Mouse (Mus musculus): ENCODE results near the gene 2610301B20Rik. TPM values are rescaled to one million over a fixed set of nuclear protein-coding genes. Genes with fewer than 3 reads are reported as not detected.

Gene 2610301B20Rik
- polyA plus RNA-seq (2014; fragmentation: Nextera tagmentation; extraction: Ambion mirVana) = 51.9 and 55.7 TPM in 2 replicates

DNA sequence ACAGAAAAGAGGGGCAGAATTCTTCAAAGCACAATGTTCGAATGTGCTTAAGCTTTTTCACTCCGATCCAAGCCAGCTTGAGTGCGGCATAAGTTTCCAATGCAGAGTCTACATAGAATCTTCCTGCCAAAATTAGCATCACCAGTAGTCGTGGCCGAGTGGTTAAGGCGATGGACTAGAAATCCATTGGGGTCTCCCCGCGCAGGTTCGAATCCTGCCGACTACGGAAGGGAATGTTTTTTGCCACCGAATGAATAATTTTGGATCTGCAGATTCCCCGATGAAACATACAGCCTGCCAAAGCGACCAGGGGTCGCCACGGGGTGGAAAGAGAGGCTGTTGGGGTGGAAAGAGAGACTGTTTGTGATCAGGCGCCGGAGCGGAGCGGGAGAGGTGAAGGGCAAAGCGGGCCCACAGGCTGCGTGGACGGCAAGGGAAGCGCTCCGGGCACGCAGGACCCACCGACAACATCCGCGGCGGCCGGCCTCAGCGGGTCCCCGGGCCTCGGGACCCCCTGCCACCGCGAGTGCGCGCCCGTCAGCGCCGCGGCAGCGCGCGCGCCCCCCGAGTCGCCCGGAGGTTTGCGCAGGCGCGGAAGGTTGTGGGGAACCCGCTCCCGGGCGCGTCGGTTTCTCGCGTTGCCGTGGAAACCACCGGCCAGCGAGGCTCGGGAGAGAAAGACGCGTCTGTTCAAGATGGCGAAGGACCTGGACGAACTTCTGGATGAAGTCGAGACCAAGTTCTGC is at the start of gene 2610301B20Rik:
Gene 2610301B20Rik (plus strand): TSS at position 579 of the 746 bp plus-strand sequence.
- Histone ChIP-seq H3K4me3 (ENCODE audit: low read depth, low read length) (peak within 1 kb of the TSS; percentile 90), H3K9me3 (replicated peaks; ENCODE audit: control insufficient read depth, low read length) (no peaks in the 10 kb centered on the region), H3K36me3 (ENCODE audit: control insufficient read depth, insufficient read depth, low read length) (0 out of 2 replicates have a peak, but pooled peaks cover 2% of the 10 kb centered on the region), H3K4me1 (ENCODE audit: control insufficient read depth, insufficient read depth, low read length) (peaks cover 5% of the 10 kb centered on the region; the same call in 1 of the 2 replicates), H3K27ac (ENCODE audit: low read depth, low read length) (peak within 1 kb of the TSS; percentile 99), H3K27me3 (replicated peaks; ENCODE audit: control insufficient read depth, insufficient read depth, low read length) (no peaks in the 10 kb centered on the region), H3K4me2 (ENCODE audit: low read length) (peak within 1 kb of the TSS; percentile 59), H3K9ac (ENCODE audit: low read length) (peak within 1 kb of the TSS; percentile 89)
- under 1% methylated on average over 62 of the region's 68 CpGs for whole genome bisulfite sequencing
- DNase-seq (ENCODE audit: low spot score) (peak; percentile 97), ATAC-seq (peak; percentile 90)

DNA sequence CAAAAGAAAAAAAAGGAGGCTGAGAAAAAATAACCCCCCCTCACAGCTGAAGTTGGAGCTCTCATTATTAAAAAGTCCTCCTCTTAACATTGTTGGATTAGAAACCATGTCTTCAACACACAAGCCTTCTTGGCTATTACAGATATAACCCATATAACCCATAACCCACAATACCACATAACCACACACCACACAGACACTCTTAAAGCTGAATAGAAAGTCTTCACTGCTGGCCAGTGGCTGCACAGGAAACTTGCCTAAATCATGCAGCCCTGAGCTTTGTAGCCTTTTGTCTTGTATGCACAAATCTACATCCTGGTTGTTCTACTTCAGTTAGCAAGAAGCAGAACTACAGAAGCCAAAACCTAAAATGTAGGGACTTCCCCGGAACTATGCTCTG is 41.0 kb upstream of the 2610301B20Rik start:
- Histone ChIP-seq H3K4me3 (ENCODE audit: low read depth, low read length) (no peak overlapping the region), H3K4me2 (ENCODE audit: low read length) (no peak overlapping the region), H3K27me3 (replicated peaks; ENCODE audit: control insufficient read depth, insufficient read depth, low read length) (no peaks in the 10 kb centered on the region), H3K36me3 (ENCODE audit: control insufficient read depth, insufficient read depth, low read length) (no peaks in the 10 kb centered on the region), H3K4me1 (ENCODE audit: control insufficient read depth, insufficient read depth, low read length) (no peaks in the 10 kb centered on the region), H3K27ac (ENCODE audit: low read depth, low read length) (no peak overlapping the region), H3K9me3 (replicated peaks; ENCODE audit: control insufficient read depth, low read length) (no peaks in the 10 kb centered on the region), H3K9ac (ENCODE audit: low read length) (no peak overlapping the region)
- DNase-seq (ENCODE audit: low spot score) (no peak), ATAC-seq (no peak)
- 86% methylated on average over 1 of the region's 1 CpGs for WGBS

GRCm38 (mm10) chr4:10835252-10836051 is 38.8 kb upstream of the 2610301B20Rik start:
- peak; percentile 54 for DNase-seq (ENCODE audit: low spot score)
- H3K4me3 ChIP-seq (ENCODE audit: low read depth, low read length) = no peak overlapping the region
- no peak for ATAC-seq
- 69% methylated on average over 6 of the region's 6 CpGs for WGBS
- no peaks in the 10 kb centered on the region for H3K27me3 ChIP-seq (replicated peaks; ENCODE audit: control insufficient read depth, insufficient read depth, low read length)
- no peak overlapping the region for H3K9ac ChIP-seq (ENCODE audit: low read length)
- no peaks in the 10 kb centered on the region for H3K36me3 ChIP-seq (ENCODE audit: control insufficient read depth, insufficient read depth, low read length)
- H3K9me3 ChIP-seq (replicated peaks; ENCODE audit: control insufficient read depth, low read length) = no peaks in the 10 kb centered on the region
- no peak overlapping the region for H3K27ac ChIP-seq (ENCODE audit: low read depth, low read length)
- no peak overlapping the region for H3K4me2 ChIP-seq (ENCODE audit: low read length)
- no peaks in the 10 kb centered on the region for H3K4me1 ChIP-seq (ENCODE audit: control insufficient read depth, insufficient read depth, low read length)

DNA sequence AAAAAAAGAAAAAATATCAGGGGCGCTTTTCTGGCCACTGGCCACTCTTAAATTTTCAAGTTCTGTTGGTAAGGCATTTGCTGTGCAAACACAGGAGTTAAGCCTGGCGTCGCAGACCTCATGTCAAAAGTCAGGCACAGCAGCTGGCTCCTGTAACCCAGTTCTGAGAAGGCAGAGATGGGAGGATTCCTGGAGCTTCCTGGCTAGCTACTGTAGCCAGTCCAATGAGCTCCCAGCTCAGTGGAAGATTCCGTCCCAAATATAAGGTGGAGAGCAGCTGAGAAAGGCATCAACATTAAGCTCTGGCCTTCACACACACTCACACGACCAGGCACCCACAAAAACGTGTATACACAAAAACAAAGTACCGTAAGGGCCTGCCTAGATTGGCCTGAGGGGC is 28.4 kb upstream of the 2610301B20Rik start:
- Histone ChIP-seq H3K4me1 (ENCODE audit: control insufficient read depth, insufficient read depth, low read length) (no peaks in the 10 kb centered on the region), H3K27ac (ENCODE audit: low read depth, low read length) (no peak overlapping the region), H3K4me2 (ENCODE audit: low read length) (no peak overlapping the region), H3K9ac (ENCODE audit: low read length) (no peak overlapping the region), H3K36me3 (ENCODE audit: control insufficient read depth, insufficient read depth, low read length) (no peaks in the 10 kb centered on the region), H3K27me3 (replicated peaks; ENCODE audit: control insufficient read depth, insufficient read depth, low read length) (no peaks in the 10 kb centered on the region), H3K9me3 (replicated peaks; ENCODE audit: control insufficient read depth, low read length) (no peaks in the 10 kb centered on the region), H3K4me3 (ENCODE audit: low read depth, low read length) (no peak overlapping the region)
- no peak for ATAC-seq
- WGBS = 85% methylated on average over 7 of the region's 7 CpGs
- DNase-seq (ENCODE audit: low spot score) = no peak

GRCm38 (mm10) chr4:10849812-10850211 is 24.5 kb upstream of the 2610301B20Rik start:
- Histone ChIP-seq H3K27ac (ENCODE audit: low read depth, low read length) (no peak overlapping the region), H3K9ac (ENCODE audit: low read length) (no peak overlapping the region), H3K4me1 (ENCODE audit: control insufficient read depth, insufficient read depth, low read length) (no peaks in the 10 kb centered on the region), H3K27me3 (replicated peaks; ENCODE audit: control insufficient read depth, insufficient read depth, low read length) (no peaks in the 10 kb centered on the region), H3K36me3 (ENCODE audit: control insufficient read depth, insufficient read depth, low read length) (no peaks in the 10 kb centered on the region), H3K4me2 (ENCODE audit: low read length) (no peak overlapping the region), H3K4me3 (ENCODE audit: low read depth, low read length) (no peak overlapping the region), H3K9me3 (replicated peaks; ENCODE audit: control insufficient read depth, low read length) (no peaks in the 10 kb centered on the region)
- ATAC-seq = no peak
- WGBS = 24% methylated on average over 7 of the region's 7 CpGs
- DNase-seq (ENCODE audit: low spot score) = no peak

DNA sequence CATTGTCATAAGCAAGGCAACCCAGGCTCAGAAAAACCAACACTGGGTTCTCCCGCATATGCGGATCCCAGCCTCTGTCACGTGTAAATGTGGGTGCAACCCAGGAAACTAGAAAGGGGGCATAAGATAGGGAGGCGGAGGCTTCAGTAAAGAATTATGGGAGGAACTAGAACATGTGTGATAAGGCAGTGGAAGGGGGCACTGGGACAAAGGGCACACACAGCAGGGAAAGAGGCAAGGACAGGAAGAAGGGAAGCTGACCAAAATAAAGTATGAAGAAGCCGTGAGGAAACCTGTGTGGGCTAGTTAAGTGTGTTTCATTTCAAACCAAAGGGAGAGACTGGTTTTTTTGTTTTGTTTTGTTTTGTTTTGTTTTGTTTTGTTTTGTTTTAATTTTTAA is 23.3 kb upstream of the 2610301B20Rik start:
- no peak for ATAC-seq
- WGBS = 88% methylated on average over 5 of the region's 5 CpGs
- no peak overlapping the region for H3K9ac ChIP-seq (ENCODE audit: low read length)
- no peaks in the 10 kb centered on the region for H3K4me1 ChIP-seq (ENCODE audit: control insufficient read depth, insufficient read depth, low read length)
- no peaks in the 10 kb centered on the region for H3K27me3 ChIP-seq (replicated peaks; ENCODE audit: control insufficient read depth, insufficient read depth, low read length)
- no peaks in the 10 kb centered on the region for H3K36me3 ChIP-seq (ENCODE audit: control insufficient read depth, insufficient read depth, low read length)
- DNase-seq (ENCODE audit: low spot score) = no peak
- H3K4me3 ChIP-seq (ENCODE audit: low read depth, low read length) = no peak overlapping the region
- H3K9me3 ChIP-seq (replicated peaks; ENCODE audit: control insufficient read depth, low read length) = no peaks in the 10 kb centered on the region
- no peak overlapping the region for H3K27ac ChIP-seq (ENCODE audit: low read depth, low read length)
- no peak overlapping the region for H3K4me2 ChIP-seq (ENCODE audit: low read length)

- Histone ChIP-seq H3K4me1 (ENCODE audit: control insufficient read depth, insufficient read depth, low read length) (no peaks in the 10 kb centered on the region), H3K9ac (ENCODE audit: low read length) (no peak overlapping the region), H3K36me3 (ENCODE audit: control insufficient read depth, insufficient read depth, low read length) (no peaks in the 10 kb centered on the region), H3K27me3 (replicated peaks; ENCODE audit: control insufficient read depth, insufficient read depth, low read length) (no peaks in the 10 kb centered on the region), H3K4me2 (ENCODE audit: low read length) (no peak overlapping the region), H3K9me3 (replicated peaks; ENCODE audit: control insufficient read depth, low read length) (no peaks in the 10 kb centered on the region), H3K4me3 (ENCODE audit: low read depth, low read length) (no peak overlapping the region), H3K27ac (ENCODE audit: low read depth, low read length) (no peak overlapping the region)
- no peak for DNase-seq (ENCODE audit: low spot score)
- no peak; the same call in 1 of the 2 replicates for ATAC-seq
Observed at GRCm38 (mm10) chr4:10859174-10859573, 15.1 kb upstream of the 2610301B20Rik start.

- Histone ChIP-seq H3K9ac (ENCODE audit: low read length) (no peak overlapping the region), H3K4me3 (ENCODE audit: low read depth, low read length) (peak overlapping the region; percentile 1; the same call in 1 of the 2 replicates), H3K36me3 (ENCODE audit: control insufficient read depth, insufficient read depth, low read length) (no peaks in the 10 kb centered on the region), H3K4me2 (ENCODE audit: low read length) (0 out of 2 replicates have a peak overlapping the region, but pooled peaks have one; percentile 6), H3K27me3 (replicated peaks; ENCODE audit: control insufficient read depth, insufficient read depth, low read length) (no peaks in the 10 kb centered on the region), H3K9me3 (replicated peaks; ENCODE audit: control insufficient read depth, low read length) (no peaks in the 10 kb centered on the region), H3K4me1 (ENCODE audit: control insufficient read depth, insufficient read depth, low read length) (no peaks in the 10 kb centered on the region), H3K27ac (ENCODE audit: low read depth, low read length) (no peak overlapping the region)
- 45% methylated on average over 11 of the region's 12 CpGs for WGBS
- peak; percentile 90 for ATAC-seq
- DNase-seq (ENCODE audit: low spot score) = peak; percentile 77
Observed at GRCm38 (mm10) chr4:10859911-10860581, 14.3 kb upstream of the 2610301B20Rik start.
